Mouse (Mus musculus) 3134 (cell line): ENCODE measurements around the gene Tmem123.

Experiments used
- DNase-seq: peaks from one replicate; pipeline ENCODE4 v3.0.0-alpha.2; 2011; ENCODE audit warnings: low spot score; ENCODE audit not compliant: insufficient read length; ENCODE audit errors: extremely low read depth

Tmem123 gene

DNA sequence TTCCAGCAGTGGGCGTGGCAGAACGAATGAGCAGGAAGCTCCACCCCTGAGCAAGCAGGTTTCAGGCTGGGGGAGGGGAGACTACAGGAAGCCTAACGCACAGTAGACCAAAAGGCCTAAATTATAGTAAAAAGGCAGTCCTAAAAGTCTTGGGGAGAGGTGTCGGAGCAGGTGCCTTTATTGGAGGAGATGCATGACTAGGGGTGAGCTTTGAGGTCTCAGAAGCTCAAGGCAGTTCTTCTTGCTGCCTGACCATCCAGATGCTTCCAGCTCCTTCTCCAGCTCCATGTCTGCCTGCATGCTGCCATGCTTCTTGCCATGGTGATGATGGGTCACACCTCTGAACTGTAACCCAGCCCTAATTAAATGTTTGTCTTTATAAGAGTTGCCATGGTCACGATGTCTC is 41.3 kb downstream of the Tmem123 start:
- no peak for DNase-seq

DNA sequence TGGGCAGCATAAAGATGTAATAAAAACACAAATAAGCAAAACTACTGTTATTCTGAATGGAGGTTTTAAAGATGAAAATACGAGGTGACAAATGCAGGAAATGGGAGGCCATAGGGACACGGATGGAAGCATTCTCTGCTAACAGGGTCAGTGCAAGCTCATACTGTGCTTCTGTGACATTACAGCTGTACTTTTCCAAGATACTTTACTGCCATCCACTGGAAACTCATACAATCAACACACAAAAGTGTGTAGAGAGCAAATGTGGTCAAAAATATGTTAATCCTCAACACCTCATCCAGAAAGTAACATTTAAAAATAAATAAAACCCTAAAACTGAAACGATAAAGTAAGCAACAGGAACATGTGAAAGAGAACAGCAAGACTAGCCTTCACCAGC is 58.9 kb downstream of the Tmem123 start:
- no peak for DNase-seq

DNA sequence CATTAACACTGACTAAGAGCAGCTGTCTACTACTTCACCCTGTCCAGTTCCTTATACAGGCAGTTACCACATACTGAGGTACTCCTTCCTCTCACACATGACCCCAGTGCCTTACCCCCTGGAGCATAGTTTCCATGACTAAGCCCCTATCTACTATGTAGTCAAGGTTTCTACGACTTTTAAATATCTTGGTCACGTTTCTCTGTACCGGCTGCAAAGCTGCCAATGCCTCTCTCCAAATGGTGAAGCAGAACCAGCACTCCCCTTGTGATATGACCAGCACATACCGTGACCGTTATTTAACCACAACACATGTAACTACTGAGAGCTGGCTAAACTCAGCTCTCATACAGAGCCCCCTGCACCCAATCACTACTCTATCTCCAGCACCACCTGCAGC is 61.1 kb downstream of the Tmem123 start:
- DNase-seq, result no peak

DNA sequence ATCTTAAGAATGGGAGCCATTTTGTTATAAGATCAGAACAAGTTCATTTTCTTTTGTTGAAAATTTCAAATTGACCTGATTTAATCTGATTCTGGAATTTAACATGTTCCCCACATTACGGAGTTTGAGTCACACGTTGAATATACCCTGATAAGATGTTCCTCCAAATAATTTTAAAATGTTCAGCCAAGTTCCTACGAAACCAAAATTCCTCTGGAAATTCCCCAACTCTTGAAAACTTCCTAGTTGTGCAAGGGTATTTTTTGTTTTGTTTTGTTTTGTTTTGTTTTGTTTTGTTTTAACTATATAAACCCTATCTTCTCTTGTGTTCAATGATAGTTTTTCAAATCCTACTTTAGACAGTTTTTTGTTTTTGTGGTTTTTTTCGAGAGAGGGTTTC is 64.9 kb downstream of the Tmem123 start:
- no peak for DNase-seq

DNA sequence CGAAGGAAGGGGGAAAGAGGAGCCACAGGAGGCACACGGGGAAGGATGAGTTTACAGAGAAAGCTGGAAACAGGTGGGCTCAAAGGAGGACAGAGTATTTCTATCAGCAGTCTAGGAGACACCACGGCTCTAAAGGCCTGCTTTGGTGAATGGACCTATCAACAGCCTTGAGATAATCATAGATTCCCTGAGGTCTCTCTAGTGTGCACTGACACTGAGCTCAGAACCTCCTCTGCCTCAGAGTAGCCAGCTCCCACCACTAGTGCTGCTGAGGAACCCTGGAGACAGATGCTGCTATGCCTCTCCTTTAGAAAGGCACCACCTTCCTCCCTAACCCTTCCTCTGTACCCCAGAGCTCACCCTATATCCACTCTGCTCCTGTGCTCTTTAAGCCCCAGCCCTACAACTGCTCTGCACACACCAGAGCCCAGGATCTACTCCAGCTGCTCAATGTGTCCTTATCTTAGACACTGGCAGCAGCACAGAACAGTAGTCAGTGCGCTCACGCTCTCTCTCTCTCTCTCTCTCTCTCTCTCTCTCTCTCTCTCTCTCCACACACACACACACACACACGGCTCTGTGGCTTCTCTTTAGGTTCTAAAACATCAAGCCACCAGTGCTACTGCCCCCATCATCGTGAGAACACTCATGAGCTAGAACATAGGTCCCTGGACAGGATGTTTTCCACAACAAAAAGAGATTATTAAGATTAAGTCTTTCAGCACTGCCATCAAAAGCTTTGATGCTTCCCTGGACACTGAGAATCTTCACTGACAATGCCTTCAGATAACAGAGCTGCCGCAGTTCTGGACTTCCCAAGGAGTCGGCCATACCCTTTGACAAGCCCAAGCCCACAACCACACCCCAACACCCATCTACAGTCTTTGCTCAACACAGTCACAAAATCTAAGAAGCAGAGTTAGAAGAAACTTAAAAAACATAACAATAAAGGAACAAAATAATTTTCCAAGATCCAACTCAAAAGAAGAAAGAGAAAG is 66.0 kb downstream of the Tmem123 start:
- DNase-seq, result no peak

DNA sequence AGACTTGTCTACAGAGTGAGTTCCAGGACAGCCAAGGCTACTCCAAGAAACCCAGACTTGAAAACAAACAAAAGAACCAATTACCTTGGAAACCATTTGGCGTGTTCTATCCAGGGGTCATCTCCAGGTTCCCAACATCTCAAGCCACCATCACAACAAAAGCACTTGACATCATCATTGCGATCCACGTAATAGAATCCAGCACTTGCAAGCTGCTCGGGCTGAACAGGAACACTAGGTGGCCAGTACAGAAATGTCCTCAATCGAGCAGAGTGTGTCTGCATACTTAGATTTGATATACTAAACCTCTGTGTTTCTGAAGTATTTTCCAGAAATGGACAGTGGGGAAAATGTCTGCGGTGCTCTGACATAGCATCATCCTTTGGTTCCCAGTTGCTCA is 69.6 kb downstream of the Tmem123 start:
- no peak for DNase-seq

DNA sequence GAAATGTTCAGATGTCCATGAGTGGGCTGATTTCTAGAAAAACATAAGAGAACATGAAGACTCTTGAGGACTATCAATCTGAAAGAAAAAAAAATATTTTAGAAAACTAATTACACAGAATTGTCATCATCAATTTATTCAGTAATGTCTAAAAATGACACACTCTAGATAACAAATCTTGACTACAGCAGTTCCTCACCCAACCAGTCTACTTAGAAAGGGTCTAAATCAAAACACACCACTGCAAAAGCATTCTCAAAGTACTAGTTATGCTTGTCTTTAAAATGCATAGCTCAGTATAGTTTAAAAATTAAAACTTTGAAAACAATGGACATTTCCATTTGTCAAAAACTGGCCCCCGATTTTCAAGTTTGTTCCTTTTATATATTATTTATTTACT is 71.5 kb downstream of the Tmem123 start:
- no peak for DNase-seq

DNA sequence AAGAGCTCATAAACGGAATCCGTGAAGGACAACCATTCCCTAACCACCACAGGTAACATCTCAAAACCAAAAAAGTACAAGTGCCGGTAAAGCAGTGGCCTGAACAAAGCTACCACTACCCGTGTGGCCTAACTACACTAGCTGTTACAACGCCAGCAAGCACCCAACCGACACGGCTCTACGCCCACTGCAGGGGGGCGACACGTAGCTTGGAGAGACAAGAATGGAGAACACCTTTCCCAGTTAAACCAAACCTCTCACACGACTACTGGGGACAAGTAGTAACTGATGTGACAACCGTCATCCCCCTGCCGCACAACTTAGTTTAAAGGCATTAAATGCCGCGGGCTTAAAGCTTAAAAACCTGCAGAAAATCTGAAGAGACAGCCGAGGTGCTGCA is 72.5 kb downstream of the Tmem123 start:
- DNase-seq, result no peak

DNA sequence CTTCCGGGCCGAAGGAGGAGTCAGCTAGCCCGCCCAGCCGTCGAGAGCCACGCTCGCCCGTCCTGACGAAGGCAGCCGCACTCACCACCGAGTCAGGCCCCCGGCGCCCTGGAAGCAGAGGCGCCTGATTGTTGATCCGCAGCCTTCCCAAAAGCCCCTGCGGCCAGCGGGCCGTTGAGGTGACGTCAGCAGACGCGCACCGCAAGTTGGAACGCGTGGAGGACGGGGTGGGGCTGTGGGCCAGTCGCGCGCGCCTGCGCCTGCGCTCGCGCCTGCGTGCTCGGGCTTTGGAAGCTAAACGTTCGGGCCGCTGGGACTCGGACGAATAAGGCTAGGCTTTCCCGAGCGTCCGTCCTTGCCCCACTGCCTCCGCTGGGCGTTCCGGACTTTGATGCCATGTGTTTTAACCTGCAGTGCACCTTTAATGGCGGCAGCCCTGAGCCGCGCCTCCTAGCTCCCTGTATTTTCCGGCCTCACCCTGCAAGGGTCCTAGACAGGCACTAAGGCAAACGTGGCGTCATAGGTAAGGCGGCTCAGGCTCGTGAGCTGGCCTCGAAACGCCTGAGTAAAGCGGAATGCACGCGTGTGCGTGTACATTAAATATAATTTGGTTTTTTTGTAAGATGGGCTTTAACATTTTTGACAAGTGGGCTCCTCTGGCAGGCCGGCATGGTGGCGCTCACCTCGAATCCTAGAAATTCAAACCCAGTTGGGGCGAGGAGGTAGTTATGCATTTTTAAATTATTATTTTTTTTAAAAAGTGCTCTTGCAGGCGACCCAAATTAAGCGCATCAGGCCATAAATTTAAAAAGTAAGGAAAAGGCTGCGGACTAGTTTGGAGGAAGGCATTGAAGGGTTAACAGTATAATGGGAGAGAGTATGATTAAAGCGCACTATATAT is 73.3 kb downstream of the Tmem123 start, which contains the start of gene Birc2:
TSS of gene Birc2 (minus strand) at position 160 of the 901 bp plus-strand sequence.
- peak; percentile 99 for DNase-seq

DNA sequence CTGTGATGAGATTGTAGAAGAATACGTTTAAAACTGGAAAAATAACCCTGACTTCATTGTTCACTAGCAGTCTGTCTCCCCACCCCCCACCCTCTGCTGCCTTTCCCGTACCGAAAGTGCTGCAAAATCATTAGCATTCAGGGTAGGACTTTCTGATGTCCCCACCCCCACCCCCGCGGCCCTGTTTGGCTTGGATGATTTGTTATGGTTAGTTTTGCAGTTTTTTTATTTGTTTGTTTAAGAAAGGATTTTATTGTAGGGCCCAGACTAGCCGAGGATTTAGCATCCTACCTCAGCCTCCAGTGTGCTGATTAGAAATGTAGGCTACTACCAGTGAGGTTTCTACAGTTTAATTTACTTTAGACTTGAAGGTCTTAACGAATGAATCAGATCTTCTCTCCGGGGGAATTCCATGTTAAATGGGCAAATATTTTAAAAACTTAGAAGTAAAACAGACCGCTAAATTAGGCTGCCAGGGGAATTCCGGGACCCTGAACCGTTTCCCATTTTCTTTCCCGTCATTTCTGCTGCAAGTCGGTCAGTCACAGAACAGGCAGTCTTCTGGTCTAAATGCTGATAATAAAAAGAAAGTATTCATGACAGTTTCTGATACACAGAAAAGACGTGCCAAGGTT is 74.1 kb downstream of the Tmem123 start:
- peak; percentile 62 for DNase-seq

DNA sequence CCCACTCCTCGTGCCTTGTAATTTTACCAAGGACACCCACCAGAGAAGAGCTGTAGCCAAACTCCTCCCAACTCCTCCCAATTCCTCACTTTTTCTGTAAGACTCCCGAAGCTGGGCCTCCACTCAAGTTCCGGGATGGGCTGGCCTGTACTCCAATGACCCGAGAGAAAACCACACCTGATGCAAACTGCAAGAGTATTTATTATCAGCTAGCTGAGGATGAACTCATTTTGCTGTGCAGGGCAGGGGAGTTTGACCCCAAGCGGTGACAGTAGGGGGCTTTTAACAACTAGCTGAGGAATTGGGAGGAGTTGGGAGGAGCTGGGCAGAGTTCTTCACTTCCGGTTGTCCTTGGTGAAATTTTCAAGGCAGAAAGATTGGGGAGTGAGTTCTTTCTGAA is 77.4 kb downstream of the Tmem123 start:
- no peak for DNase-seq
